Mouse (Mus musculus) MEL-GATA-1-ER (cell line): ENCODE results near the gene Psen2.

Experiments used
- DNase-seq: peaks from one replicate; pipeline ENCODE4 v3.0.0-alpha.2; 2012; ENCODE audit warnings: low read depth; ENCODE audit errors: extremely low read depth

Gene Psen2

DNA sequence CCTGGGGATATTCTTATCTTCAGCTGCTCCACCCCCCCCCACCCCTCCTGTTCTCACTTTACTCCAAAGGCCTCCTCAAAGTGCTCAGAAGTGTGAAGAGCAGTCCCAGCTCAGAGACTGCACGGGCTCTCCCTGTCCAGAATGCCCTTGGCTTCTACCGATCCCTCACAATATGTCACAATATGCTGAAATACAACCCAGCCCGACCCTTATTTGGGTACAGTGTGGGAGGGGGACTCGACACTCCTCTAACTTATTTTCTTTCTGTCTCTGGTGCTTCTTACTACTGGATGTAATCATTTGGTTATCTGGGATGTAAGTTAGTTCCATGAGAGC is 63.6 kb downstream of the Psen2 start:
- DNase-seq, result no peak

DNA sequence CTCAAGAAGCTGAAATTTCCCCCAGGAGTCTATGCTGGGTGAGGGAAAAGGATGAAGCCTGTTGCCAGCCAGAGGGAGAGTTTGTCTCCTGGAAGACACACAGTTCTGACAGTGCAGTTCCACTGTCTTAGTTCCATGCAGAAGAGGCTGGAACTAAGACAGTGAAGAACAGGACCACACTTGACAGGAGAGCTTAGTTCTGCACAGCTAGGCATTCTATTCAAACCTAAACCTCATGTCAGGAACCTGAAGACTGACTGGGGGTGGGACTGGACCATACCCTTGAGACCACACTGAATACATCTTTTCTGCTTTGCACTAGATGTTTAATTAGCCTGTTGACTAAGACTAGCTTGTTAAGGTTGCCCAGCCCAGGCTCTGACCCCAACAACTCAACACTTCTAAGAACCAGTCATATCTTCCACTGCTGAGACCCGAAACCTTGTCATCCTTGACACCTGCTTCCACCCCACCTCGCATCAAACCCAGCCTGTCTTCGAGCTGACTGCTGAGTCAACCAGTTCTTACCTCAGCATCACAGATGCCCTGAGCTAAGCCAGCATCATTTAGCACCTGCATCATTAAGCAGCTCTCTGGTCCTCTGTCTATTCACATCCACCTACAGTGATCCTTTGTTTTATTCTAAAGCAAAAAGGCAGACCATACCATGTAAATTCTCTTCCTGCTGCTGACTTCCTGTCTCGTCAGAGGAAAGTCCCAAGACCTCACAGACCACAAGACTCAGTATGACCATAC is 64.1 kb downstream of the Psen2 start, which contains the start of gene Coq8a:
TSS of gene Coq8a (minus strand) at position 644 of the 756 bp plus-strand sequence.
- DNase-seq, result no peak

DNA sequence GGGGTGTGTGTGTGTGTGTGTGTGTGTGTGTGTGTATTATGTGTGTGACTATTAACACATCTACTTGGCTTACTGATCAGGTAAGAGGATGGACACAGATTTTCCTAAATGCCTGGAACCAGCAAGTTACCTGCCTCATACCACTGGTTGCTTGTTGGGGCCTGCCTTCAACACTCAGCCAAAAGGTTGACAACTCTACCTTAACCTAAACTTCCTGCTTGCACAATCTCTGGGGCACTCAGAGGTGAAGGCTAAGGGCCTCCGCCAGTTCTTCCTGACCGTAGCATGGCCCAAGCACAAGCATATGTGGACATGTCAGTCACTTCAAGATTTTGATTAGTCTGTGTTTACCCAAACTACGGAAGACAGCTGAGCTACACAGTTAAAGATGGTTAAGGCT is 65.3 kb downstream of the Psen2 start:
- no peak for DNase-seq

DNA sequence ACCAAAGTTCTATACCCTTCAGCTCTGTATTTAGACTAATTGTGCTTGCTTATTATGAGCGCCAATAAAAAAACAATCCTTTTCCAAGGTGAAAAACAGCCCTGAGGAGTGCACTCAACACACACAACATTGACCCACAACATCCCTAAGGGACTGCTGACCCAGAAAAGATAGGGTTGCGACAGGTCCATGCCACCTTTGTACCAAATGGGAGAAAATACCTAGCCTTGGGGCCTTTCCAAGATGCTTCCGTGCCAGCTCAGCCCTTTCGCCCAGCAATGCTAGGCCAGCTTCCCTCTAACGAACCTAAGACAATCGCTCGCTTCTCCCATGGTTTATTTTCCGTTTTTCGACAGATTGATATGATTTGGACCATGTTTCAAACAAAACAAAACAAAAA is 66.7 kb downstream of the Psen2 start:
- DNase-seq, result no peak

DNA sequence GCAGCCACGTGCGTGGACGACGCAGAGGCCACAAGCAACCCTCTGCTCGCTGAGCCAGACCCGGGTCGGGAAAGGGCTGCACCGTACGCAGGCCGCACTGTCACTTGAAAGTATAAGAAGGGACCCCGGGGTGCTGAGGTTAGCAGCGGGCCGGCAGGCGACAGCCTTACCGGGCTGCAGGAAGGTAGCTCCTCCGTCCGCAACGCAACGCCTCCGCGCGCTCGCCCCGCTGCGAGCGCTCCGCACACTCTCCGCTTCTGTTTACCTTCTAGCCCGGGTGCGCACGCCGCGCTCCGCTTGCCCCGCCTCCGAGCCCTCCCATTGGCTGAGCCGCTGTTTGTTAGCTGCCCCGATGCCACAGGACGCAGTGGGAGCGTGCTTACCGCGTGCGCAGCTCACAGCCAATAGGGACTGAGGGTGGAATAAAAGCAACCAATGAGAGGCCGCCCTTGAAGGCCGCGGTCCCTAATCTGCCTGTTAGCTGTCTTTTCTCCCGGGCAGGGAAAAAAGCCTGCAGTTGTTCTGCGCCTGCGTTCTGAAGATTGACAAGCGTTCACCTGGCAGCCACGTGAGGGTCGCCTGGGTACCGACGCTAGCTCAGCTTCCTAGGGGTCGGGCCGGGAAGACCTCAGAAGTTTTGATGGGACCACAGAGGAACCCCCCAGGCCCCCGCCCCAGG is 67.4 kb downstream of the Psen2 start:
- DNase-seq, result peak; percentile 98

DNA sequence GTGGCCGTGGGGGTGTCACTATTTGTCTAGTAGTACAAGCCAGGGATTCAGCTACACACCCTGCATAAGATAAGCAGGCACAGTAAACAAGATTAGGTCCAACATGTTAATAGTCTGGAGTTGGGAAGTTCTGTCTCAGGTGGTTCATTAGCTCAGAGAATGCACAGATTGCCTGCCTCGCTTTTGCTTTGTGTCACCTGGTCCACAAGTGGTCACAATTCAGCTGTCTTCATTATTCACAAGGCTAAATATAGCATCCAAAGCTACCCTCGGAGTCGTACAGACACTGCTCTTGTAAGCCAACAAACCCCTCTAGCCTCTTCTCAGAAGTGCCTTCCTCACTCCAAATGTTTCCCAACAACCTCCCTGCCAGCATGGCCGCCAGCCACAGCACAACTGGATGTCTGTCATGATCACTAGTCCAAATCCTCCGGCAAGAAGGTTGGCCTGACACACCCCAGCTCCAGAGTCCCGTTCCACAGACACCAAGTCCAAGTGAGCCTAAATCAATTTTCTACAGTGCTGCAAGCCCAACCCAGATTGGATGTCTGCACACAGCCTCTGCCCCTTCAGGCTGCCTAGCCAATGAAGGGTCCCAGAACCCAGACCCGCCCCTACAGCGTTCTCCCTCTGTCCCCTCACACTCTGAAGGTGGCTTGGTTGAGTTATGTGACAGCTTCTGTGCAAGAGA is 68.3 kb downstream of the Psen2 start:
- DNase-seq, result peak; percentile 48

DNA sequence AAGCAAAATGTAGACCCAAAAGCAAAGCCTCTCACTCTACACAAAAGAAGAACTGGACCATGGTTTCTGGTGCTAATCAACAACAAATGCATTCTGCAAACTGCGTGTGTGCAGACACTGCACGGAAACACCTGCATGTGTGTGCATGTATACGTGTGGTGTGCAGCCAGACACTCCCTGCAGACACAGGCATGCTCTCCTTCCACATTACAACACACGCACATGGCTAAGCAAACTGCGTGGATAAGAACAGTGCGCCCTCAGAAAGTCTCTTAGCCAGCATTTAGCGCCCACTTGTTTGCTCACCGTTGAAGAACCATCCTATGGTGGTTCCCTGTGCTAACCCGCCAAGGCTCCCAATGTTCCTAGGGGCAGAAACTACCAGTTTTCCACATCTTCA is 69.2 kb downstream of the Psen2 start:
- DNase-seq, result no peak

DNA sequence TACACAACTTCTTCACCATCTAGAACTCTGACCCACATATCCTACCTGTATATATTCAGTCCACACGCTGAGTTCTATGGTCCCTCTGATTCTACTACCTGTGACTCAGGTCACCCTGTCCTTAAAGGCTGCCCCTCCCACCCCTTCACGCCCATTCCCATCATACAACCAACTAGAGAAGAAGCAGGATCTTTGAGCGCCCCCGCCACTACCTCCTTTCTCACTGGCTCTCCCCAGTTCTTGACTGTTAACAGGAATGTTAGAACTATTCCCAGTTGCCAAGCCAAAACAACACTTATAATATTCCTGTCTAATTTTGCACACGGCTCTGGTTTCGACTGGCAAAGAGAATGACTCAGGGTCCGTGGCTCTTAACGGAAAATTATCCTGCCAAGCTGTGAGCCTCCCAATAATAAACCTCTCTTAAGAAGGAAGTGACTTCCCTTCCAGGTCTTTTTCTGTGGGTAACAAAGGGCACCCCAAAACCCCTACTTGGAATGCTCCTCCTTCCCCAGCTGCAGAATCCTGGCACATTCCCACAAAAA is 69.8 kb downstream of the Psen2 start:
- DNase-seq, result no peak

DNA sequence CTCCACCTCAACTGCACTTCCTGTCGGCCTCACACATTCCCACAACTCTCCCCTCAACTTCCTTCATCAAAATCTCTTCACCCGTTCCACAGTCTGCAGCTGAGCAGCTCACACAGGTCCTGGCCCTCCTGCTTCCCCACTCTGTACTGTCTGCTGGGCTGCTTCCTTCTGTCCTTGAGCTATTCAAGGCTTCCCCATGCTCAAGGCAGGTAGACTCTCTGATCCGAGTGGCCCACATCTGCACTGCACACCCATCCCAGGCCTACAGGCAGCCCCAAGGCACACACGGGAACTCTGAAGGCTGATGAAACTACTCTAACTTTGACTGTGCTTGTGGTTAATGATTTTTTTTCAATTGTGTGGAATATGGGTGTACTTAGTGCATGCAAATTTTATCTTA is 70.4 kb downstream of the Psen2 start:
- DNase-seq, result no peak

DNA sequence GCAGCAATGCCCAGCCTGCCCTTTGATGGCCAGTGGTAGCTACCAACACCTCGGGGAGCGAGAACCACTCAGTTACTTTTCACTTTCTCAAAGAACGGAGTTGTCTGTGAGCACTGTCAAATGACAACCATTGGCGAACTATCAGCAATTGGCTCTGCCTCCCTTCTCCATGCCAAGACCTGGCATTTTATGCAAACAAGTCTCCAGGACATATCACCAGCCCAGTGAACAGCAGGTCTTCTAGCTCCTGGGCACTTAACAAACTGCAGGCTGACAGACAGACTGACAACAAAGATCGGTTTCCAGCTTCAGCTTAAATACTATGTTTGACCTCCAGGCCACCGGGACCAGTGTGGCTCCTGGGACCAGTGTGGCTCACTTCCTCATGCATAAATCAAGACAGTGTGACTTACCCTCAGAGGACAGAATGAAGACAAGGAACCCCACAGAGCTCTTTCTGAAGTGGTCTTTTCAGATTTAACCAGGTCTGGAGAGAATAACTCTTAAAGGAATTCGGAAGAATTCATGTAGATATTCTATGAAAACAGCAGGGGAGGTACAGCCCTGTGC is 71.5 kb downstream of the Psen2 start:
- no peak for DNase-seq

DNA sequence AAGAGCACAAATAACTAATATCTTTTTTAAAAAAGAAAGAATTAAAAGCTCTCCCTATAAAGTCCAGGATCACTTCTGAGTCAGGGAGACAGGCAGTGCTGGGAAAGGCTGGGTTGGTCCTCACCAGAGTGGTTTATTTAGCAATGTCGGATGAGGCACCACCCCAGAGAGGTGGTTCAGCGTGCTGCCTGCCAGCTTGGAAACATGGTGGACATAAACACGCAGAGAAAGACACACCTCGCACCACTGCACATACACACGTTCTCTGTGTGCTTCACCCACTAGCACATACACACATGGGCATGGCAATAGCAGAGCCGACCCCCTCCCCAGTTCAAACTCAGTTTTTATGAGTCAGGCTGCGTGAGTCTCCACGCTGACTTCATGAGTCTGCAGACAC is 72.1 kb downstream of the Psen2 start:
- DNase-seq, result no peak

DNA sequence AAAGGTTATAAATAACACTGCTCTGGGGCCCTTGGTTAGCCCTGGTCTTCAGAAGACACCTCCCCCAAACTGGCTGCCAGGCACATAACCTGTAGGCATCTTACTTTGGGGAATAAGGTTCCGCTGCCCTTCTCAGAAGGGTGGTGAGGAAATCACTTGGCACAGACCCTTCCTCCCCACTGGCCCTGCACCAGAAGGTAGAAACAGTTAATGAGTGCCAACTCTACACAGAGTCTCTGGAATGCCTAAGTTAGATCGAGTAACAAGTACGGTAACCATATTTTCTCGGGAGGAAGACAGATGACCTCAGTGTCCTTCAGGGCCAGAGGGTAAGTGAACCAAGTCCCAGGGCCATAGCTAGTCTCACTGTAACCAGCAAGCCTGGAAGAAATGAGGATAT is 74.3 kb downstream of the Psen2 start:
- no peak for DNase-seq

DNA sequence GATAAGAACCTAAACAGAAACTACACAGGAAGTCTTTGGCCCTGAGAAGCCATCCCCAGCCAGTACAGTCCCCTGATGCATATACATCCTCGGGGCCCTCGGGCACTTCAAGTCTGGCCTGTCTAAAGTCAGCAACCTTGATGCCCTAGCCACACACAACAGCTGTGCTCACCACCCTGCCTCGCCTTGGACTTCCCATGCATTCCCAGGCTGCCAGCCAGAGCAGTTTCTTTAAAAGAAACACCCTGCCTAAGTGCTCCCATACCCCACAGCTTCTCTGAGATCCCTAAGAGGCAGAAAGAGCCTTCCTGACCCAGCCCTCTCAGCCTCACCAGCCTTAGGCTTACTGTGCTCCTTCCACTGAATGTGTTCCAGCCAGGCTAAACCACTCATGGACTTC is 76.9 kb downstream of the Psen2 start:
- no peak for DNase-seq

DNA sequence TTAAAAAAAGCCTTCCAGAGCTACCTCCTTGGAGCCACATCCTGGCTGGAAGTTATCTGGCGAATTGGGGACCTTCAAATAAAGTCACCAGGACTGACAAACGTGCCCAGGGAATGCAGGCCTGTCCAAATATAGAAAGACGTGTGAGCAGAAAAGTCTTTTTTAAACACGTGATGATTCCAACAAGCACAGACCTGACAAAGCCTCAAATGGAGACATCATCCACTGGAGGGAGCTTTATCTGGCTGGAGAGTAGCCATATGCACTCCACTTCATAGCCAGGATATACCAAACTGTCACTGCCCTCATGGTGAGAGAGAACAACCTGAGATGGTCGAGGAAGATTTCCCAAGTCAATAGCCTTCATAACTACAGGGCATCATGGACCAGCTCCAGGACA is 77.4 kb downstream of the Psen2 start:
- no peak for DNase-seq

DNA sequence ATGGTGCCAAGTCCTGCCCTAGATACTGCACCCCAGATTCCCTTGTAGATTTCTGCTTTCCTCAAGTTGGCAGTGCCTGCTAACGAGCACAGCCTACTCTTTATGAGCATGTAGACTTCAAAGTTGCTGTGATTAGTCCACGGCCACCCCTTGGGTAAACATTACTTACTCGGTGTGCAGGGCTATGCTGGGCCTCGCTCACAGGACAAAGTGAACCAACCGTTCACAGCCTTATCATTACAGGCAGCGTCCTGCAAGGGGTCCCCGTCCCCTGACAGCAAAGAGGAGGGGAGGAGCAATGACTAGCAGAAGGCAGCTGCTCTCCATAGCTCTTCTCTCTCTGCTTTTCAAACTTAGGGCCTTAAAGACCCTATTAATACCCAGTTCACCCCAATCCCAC is 78.5 kb downstream of the Psen2 start:
- DNase-seq, result no peak

DNA sequence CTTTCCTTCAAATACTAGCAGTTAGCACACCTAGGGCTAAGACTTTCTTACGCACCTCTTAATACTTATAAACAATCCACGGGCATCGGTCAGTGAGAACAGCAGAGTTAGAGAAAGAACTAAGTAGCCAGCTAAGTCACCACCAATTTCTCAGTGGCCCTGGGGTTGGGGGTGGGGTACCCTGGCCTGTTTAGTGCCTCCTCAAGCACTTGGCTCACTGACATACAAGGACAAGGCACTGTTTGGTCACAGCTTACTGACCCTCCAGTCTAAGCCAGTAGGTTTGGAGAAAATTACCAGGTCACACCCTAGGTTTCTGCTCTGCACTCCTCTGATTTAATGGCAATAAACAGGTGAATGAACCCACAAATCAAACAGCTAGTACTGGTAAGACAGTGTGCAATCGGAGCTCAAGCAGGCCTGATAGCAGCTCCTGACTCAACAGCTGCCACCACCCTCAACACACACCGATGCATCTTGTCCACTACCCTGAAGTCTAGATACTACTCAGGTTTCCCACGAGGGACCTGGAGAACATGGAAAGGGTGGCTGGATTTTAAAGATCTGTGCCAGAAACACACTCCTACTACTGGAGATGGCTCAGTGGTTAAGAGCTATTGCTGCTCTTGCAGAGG is 79.6 kb downstream of the Psen2 start:
- no peak for DNase-seq

DNA sequence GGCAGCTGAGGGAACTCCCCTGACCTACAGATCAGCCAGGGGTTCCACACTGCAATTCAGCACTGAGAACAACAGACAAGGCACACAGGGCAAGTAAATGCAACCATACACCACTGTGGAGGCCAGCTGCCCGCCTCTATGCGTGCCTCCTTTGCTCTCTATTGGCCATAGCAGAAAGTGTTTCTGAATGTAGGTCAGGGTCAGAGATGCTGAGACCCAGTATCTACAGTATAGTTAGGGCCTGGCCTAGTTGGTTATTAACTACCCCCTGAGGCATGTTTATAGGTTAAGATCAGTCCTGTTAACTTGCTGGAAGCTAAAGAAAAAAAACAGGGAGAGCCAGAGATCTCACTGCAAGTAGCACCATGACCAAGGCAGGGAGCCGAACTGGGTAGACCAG is 80.5 kb downstream of the Psen2 start:
- no peak for DNase-seq

DNA sequence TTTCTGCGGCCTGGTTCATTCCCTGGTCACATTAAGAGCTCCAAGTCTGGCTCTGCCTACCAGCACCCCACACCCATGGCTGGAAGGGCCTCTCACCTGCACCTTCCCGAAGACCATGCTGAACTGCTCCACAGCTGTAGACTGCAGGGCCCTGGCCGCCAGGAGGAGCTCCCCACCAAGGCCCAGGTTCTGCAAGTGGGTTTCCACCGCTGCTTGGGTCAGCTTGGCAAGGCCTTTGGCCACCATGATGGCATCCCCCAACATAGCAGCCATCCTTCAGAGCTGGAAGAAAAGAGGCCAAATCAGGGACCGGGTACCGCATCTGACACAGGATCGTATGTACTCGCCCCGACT is 81.3 kb downstream of the Psen2 start:
- DNase-seq, result no peak

DNA sequence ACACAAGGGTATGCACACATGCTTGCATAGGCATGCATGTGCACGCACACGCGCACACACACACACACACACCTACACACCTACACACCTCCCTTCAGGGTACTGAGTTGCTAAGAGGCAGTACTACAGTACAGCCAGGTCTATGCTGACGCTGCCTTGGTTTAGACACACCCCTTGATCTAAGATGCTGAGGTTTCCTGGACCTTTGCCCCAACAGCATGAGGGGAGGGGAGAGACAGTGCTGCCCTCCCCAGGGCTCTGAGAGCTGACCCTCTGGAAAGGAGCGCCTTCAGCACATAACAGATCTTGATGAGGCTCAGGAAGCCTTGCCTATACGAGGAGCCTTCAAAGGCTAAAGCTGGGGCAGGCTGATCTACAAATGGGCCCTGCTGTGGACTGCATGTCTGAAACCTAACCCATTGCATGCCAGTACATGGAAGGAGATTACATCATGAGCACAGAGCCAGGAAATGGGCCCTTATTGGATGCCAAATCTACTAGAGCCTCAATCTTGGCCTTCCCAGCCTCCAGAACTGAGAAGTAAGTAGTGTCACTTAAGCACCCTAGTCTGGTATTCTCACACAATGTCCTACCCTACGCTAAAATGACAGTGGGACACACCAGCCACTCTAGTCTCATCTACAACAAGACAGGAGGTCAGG is 81.8 kb downstream of the Psen2 start:
- DNase-seq, result no peak

DNA sequence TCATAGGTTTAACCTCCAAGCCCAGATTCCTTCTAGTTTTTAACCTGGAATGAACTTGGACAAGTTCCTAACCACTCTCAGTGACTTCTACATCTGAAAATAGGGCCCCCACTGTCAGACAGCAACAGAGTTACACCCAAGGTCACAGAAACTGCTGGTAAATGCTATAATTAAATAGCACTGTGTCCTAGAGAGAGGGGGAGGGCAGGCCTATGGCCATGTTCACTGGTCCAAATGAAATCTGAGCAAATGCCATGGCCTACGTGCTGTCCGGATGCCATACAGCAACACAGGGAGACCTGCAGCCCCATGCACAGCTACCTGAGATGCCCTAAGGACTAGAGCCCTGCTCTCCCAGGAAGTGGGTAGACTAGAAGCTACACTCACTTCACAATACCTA is 83.4 kb downstream of the Psen2 start:
- no peak for DNase-seq

DNA sequence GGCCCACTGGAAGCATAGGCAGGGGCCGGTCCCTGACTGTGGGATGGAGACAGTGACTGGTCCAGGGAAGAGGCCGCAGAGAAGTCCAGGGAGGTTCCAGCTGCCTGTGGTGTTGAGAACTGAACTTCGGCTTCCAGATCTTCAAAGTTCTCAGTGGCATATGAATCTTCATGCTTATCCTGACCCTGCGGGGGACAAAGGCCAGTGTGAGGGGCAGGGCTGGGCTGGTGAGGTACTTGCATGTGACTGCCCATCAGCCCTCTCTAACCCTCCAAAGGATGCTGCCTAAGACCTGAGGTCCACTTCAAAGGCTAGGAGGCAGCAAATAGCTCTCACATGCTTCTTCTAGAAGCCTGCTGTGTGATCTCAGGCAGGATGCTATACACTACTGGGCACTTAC is 84.1 kb downstream of the Psen2 start:
- DNase-seq, result no peak
